Mouse (Mus musculus) thymus, adult 2 months (tissue): ENCODE measurements around the gene Tdrd9.

Source experiments
- CTCF ChIP-seq: fragments of 200-500 bp; IDR thresholded peaks from 2 replicates; pipeline ENCODE4 v1.5.1; 2012; ENCODE audit warnings: mild to moderate bottlenecking, control low read depth, low read length, moderate library complexity, borderline replicate concordance; ENCODE audit not compliant: control insufficient read depth, poor library complexity, insufficient read depth; ENCODE audit errors: extremely low read depth
- POLR2A ChIP-seq: fragments of 200-500 bp; IDR thresholded peaks from 2 replicates; pipeline ENCODE4 v1.6.1; 2012; ENCODE audit warnings: mild to moderate bottlenecking, low read length, control low read depth, moderate library complexity; ENCODE audit not compliant: control insufficient read depth, poor library complexity, insufficient read depth; ENCODE audit errors: extremely low read depth

GRCm38 (mm10) chr12:111971231-111971686, at the start of gene Tdrd9:
- TF ChIP-seq POLR2A = no peak
- no peak for TF ChIP-seq CTCF
